Mouse (Mus musculus) thymus, postnatal 0 days (tissue): ENCODE measurements around the gene Stard7. TPM values are rescaled to one million over a fixed set of nuclear protein-coding genes. Genes with fewer than 3 reads are reported as not detected.
A peak's percentile ranks its signal among the peaks of the same experiment; 100 is the strongest.

Experiments
- DNase-seq: peaks from one replicate; pipeline ENCODE4 v3.0.0-alpha.2; 2015; ENCODE audit warnings: low spot score
- polyA plus RNA-seq: library from polyadenylated mRNA; unstranded; fragments of >200 nt; fragmentation: Nextera tagmentation; extraction: Ambion mirVana; gene quantifications from 2 replicates; pipeline ENCODE4 v1.2.1, GENCODE M21; 2015

Stard7 gene
- polyA plus RNA-seq, 1 experiment from 2014 or later: 61.8 TPM

DNA sequence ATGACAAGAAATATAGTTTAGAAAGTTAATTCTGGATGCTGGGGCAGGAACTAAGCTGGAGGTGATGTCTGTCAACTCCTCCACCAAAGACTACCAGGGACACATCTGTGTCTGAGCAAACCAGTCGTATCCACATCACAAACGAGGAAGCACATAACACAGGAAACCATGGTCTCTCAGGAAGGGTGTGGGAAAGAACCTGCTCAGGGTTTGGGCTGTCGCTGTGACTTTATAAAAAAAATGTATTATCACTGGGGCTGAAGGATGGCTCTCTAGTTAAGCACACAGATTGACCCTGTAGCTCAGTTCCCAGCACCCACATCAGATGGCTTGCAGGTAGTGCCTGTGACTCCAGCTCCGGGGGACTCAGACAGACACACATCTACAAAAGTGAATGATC is 49.1 kb downstream of the Stard7 start:
- peak; percentile 54 for DNase-seq

DNA sequence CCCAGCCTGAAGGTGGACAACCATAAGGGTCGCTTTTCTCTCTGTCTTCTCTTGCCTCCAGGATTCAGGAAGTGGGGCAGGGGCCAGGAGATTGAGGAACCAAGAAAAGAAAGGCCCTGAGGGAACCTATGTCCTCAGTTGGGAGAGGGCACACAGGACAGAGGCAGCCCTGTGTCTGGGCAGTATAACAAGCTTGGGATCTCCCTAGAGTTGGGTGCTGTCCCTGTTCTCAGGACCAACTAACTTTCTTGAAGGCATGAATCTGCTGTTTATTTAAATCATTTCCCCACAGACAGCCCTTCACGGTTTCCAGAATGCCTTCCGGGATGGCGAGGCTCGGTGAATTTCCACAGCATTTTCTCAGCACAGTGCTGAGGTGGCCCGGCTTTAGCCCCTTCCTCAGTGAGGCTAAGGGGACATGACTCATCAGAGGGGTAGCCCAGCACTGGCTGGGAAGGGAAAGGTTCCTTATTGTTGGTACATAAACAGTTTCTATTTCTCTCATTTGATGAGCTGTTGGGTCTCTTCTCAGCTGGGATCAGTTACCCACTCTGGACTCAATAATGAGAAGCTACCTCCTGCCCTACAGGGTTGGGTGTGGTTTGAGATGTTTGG is 52.8 kb downstream of the Stard7 start:
- DNase-seq: no peak

DNA sequence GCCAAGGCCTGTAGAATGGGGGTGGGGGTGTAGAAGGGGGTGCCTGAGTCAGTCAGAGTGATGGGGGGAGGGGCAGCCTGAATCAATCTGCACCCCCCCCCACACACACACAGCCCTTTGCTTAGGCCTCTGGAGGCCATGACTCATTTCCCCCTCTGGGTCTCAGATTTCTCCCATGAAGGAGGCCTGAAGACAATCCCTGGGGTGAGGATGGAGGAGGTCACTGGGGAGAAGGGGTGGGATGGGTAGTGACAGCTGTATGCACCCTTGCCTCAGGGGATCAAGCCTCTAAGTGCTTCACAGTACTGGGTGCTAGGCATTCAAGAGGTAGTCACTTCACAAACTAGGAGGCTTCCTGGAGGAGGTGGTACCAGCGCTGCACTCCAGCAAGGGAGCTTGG is 53.6 kb downstream of the Stard7 start:
- DNase-seq: peak; percentile 1

- DNase-seq: peak; percentile 19
Measured at GRCm38 (mm10) chr2:127324456-127324855, 54.4 kb downstream of the Stard7 start.

DNA sequence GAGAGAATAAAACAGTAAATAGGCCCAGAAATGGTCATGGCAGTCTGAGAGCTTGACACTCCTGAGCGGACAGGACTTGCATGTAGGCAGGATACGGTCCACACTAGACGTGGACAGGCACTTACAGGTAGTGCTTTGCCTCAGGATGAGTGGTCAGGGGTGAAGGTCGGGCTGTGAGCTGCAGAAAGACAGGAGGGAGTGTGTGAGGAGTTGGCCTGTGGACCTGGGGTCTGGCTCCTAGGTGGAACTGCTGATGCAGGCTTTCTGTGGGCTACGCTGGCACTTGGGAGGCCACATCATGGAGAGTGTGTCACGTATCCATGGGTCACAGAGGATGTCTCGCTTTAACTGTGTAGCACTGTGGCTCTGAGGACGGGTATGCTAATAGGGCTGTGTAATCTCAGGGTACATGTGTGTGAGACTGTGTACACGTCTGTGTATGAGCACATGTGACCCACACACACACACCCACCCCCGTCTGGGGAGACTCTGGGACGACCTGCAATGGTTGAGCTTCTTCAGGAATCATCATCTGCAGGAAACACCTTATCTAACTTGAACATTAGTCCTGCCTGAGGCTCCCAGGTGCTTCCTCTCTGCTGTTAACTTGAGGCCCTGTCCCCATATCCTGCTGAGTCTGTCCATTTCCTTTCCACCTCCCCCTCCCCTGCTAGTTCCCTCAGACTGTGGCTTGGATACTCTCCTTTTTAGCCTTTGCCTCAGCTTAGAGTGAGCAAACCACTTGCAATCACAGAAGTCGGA is 58.3 kb downstream of the Stard7 start:
- peak; percentile 74 for DNase-seq

DNA sequence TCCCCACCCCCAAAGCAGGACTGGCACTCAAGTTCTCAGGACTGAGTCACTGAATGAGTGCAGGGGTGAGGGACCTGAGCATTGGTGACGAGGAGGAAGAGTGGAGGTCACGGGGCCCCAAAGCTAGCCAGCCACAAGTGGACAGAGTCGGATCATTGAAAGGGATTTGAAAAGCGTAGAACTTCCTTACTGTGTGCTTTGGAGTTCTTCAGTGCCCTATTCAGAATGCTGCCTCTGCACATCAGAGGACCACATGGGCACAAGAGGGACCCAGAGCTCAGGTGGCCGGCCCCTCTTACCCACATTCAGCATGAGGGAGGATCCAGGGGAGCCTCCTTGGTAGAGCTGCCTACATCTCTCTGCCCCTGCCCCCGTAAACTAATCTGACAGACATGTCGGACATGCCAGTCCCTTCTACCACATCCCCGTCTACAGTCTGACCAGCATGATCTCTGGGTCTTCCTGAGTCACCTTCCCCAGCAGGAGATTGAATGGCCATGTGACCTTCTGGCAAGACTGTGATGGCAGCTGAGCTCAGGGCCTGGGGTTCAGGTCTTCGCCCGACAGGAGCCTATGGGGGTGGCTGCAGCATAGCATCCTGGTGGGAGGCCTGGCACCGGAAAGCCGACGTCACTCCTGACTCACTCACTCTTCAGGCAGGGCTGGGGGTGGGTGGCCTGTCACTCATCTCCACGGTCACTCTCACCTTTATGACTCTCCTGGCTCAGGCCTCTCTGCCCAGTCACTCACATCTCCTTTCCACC is 63.0 kb downstream of the Stard7 start:
- DNase-seq: peak; percentile 50

DNA sequence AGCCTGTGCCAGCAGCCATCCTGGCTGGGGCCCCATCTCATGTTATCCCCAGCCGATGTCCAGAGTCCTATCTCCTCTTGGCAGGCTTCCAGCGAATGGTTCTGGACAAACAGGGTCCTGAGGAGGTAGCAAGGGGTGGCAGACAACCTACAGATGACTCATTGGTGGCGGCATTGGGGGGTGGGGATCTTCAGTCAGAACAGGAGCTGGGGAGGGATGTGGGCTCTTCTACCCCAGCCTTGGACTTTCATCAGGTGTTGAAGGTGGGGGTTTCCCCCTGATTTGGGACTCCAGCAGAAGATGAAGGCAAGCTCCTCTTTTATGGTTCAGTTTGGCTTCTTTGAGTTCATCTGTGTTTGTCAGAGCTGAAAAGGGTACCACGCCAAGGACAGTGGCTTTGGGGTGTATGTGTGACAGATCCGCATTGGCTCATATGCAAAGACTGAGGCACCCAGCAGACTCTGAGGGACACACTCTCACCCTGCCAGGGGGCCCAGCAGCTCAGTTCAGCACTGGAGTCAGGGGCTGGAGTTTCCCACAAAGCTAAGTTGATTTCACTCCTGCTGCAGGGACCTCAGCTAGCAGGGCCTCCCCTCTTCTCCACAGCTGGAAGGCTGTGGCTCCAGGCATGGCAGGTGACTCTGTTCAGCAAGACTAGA is 64.1 kb downstream of the Stard7 start:
- peak; percentile 65 for DNase-seq

GRCm38 (mm10) chr2:127335078-127335541 is 65.1 kb downstream of the Stard7 start:
- DNase-seq: peak; percentile 93

DNA sequence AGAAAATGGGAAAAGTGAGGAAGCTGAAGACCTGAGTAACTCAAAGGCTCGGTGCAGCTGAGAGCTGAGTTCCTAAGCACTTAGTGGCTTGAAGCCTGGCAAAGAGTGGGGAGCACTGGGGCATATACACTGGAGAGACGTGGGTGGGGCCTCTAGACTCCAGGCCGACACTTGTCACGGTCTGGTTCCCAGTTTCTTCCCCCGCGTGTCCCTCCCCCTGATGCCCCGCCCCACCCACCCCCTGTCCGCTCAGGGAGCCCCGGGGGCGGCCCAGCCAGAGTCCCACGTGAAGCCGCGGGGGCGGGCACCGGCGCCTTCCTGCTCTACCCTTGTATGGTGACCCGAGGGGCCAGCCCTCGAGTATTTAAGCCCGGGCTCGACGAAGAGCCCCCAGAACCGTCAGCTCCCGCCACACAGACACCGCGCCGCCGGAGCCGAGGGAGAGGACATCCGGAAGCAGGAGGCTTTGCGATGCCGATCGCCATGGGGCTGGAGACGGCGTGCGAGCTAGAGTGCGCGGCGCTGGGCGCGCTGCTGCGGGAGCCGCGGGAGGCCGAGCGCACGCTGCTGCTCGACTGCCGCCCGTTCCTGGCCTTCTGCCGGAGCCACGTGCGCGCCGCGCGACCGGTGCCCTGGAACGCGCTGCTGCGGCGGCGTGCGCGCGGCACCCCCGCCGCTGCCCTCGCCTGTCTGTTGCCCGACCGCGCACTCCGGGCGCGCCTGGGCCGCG is 65.9 kb downstream of the Stard7 start, which contains the start of gene Dusp2:
Gene Dusp2, plus strand, starts transcription at position 393 of the 730 bp plus-strand sequence.
- peak; percentile 96 for DNase-seq

DNA sequence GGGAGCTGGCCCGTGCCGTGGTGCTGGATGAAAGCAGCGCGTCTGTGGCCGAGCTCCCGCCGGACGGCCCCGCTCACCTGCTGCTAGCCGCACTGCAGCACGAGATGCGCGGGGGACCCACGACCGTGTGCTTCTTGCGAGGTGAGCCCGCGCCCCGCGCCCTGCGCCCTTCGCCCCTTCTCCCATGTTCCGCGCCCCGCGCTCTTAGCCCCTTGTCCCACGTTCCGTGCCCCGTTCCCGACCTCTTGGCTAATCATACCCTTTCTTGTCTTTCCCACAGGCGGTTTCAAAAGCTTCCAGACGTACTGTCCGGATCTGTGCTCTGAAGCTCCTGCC is 66.4 kb downstream of the Stard7 start:
- no peak for DNase-seq

GRCm38 (mm10) chr2:127336885-127337284 is 66.9 kb downstream of the Stard7 start:
- DNase-seq: peak; percentile 38

GRCm38 (mm10) chr2:127337531-127337930 is 67.5 kb downstream of the Stard7 start:
- DNase-seq: peak; percentile 77

GRCm38 (mm10) chr2:127338012-127338411 is 68.0 kb downstream of the Stard7 start:
- DNase-seq: no peak

GRCm38 (mm10) chr2:127338416-127338815 is 68.4 kb downstream of the Stard7 start, which contains the start of gene Astl:
Gene Astl, plus strand, starts transcription at chr2:127338639.
- DNase-seq: no peak

GRCm38 (mm10) chr2:127338833-127339232 is 68.8 kb downstream of the Stard7 start:
- peak; percentile 56 for DNase-seq

DNA sequence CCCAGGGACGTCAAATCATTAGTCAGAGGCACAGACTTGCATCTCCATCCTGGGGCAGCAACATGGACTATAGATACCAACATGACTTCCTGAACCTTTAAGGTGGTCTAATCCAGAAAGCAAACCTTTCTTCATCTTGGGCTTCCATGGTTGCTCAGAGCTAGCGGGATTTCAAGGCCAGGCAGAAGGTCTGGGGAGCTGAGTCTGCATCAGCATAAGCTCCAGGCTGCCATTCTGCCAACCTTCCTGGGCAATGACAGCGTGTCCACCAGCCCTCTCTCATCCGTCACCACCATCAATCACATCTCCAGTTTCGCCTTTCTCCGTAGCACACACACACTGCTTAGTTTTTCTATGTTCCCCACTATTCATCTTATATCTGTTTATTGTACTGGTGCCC is 69.2 kb downstream of the Stard7 start:
- DNase-seq: no peak

DNA sequence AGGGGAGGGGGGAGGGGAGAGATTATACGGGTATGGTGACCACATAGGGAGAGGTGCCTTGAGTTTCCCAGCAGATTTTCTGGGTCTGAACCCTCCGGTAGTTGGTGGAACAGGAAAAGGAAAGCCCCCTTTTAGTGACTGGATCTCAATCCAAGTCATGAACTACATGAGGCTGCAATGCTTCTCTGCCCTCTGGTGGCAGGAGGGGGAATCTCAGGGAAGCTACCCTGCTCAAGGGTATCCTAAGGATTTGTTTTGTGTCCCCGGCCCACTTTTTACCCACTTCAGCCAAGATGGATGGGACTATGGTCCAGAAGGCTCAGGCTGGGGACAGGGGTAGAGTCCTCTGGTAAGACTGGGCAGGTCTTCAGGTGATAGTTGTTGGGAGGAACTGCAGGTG is 71.1 kb downstream of the Stard7 start:
- peak; percentile 82 for DNase-seq

- no peak for DNase-seq
Measured at GRCm38 (mm10) chr2:127346334-127346733, 76.3 kb downstream of the Stard7 start.

GRCm38 (mm10) chr2:127347147-127347985 is 77.3 kb downstream of the Stard7 start:
- DNase-seq: no peak
